In the genomic region with DNA sequence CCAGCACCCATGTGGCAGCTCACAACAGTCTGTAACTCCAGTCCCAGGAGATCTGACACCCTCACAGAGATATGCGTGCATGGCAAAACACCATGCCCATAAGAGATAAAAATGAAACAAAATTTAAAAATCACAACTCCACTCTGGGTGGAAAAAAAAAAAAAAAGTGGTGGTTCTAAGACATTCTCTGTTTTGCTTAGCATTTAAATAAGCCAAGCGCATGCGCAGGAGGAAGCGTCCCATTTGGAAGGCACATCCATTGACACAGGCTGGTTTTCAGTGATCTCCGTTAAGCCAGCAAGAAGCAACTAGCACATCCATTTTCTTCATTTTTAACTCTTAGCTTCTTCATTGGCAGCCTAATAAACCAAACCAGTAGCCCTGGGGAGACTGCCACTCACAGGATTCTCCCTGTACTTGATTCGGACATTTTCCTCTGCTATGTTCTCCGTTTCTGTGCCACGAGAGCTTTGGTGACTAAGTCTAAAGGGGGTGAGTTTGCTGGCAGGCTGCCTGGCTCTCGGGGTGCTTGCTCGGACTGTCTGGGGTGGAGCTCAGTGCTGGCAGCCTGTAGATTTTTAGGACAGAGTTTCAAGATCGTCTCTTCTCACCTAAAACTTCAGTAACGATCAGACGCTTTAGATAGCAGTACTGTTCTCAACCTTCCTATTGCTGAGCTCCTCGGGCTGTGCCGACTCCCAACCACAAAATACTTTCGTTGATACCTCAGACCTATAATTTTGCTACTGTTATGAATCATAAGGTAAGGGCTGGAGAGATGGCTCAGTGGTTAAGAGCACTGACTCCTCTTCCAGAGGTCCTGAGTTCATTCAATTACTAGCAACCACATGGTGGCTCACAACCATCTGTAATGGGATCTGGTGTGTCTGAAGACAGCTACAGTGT, we compare ENCODE assay signal across 17 mouse cellular contexts. TPM values are rescaled to one million over a fixed set of nuclear protein-coding genes. Genes with fewer than 3 reads are reported as not detected.
DNase-seq lines count a peak whose midpoint lies in the region; ATAC-seq and TF ChIP-seq lines count a peak whose summit lies in the region.
"Had no signal": no experiment of that assay in that cellular context is flagged by ENCODE, and none has a peak within 500 bp of the region (broad histone marks: within the 10 kb centered on the region; RNA-seq: fewer than 3 reads in every experiment).

No protein-coding gene starts in this region.

- no peak for TF ChIP-seq POLR2A in lung, adult 2 months (IDR thresholded peaks at IDR 0.05; ENCODE audit: borderline replicate concordance, extremely low read depth, low read depth, low read length)

- H3K9ac ChIP-seq in midbrain, embryonic 15.5 days = no peak overlapping the region
- H3K9ac ChIP-seq in hindbrain, postnatal 0 days (replicated peaks; ENCODE audit: low read length) = no peak overlapping the region
- H3K9ac ChIP-seq: liver, embryonic 15.5 days; neural tube, embryonic 15.5 days; stomach, embryonic 15.5 days had no signal

- no peaks in the 10 kb centered on the region for H3K27me3 ChIP-seq in midbrain, embryonic 15.5 days (replicated peaks)
- H3K27me3 ChIP-seq in hindbrain, postnatal 0 days (ENCODE audit: insufficient read depth, low read length) = no peaks in the 10 kb centered on the region
- H3K27me3 ChIP-seq: liver, embryonic 15.5 days; neural tube, embryonic 15.5 days; stomach, embryonic 15.5 days had no signal

- no peak for TF ChIP-seq CTCF in lung, adult 2 months (IDR thresholded peaks at IDR 0.05; ENCODE audit: insufficient read depth, low read length)
- no peak for TF ChIP-seq CTCF in hindbrain, postnatal 0 days (IDR thresholded peaks at IDR 0.05; ENCODE audit: low read depth)

- H3K4me3 ChIP-seq in lung, adult 2 months (replicated peaks; ENCODE audit: extremely low read depth, low read depth, low read length) = no peak overlapping the region
- H3K4me3 ChIP-seq in midbrain, embryonic 15.5 days = no peak overlapping the region
- no peak overlapping the region for H3K4me3 ChIP-seq in hindbrain, postnatal 0 days (ENCODE audit: low read length)
- H3K4me3 ChIP-seq: liver, embryonic 15.5 days; neural tube, embryonic 15.5 days; stomach, embryonic 15.5 days had no signal

- peaks cover 6% of the 10 kb centered on the region for H3K36me3 ChIP-seq in midbrain, embryonic 15.5 days (replicated peaks)
- H3K36me3 ChIP-seq in hindbrain, postnatal 0 days (ENCODE audit: insufficient read depth, low read length) = peaks cover 4% of the 10 kb centered on the region; the same call in 1 of the 2 replicates

- WGBS in lung, adult 2 months = 66% methylated on average over 16 of the region's 16 CpGs
- 88% methylated on average over 16 of the region's 16 CpGs for WGBS in midbrain, embryonic 15.5 days
- WGBS in hindbrain, postnatal 0 days = 72% methylated on average over 16 of the region's 16 CpGs

- H3K27ac ChIP-seq in midbrain, embryonic 15.5 days = no peak overlapping the region
- no peak overlapping the region for H3K27ac ChIP-seq in hindbrain, postnatal 0 days
- H3K27ac ChIP-seq: liver, embryonic 15.5 days; neural tube, embryonic 15.5 days; stomach, embryonic 15.5 days had no signal

- DNase-seq in cerebellum, adult 8-10 months = peak; percentile 45
- DNase-seq in cerebellum, adult 11 months = no peak
- DNase-seq in lung, postnatal 10 days = peak; percentile 59
- no peak for DNase-seq in lung, adult 2 months
- peak; percentile 76 for DNase-seq in adrenal gland, postnatal 14 days
- peak; percentile 46 for DNase-seq in right cerebral cortex, postnatal 14 days
- DNase-seq in hindbrain, postnatal 0 days (ENCODE audit: low spot score) = no peak
- DNase-seq: B cell, adult 2 months; gastrocnemius, postnatal 14 days; kidney, postnatal 25 days; thymus, postnatal 25 days had no signal

- H3K9me3 ChIP-seq in midbrain, embryonic 15.5 days = no peaks in the 10 kb centered on the region
- no peaks in the 10 kb centered on the region; the same call in 1 of the 2 replicates for H3K9me3 ChIP-seq in hindbrain, postnatal 0 days (ENCODE audit: low read length)
- H3K9me3 ChIP-seq: liver, embryonic 15.5 days; neural tube, embryonic 15.5 days; stomach, embryonic 15.5 days had no signal

- H3K4me1 ChIP-seq in lung, adult 2 months (ENCODE audit: control insufficient read depth, insufficient read depth, low read length) = peaks cover 4% of the 10 kb centered on the region; the same call in 1 of the 2 replicates
- H3K4me1 ChIP-seq in midbrain, embryonic 15.5 days = no peaks in the 10 kb centered on the region; the same call in 1 of the 2 replicates
- no peaks in the 10 kb centered on the region for H3K4me1 ChIP-seq in hindbrain, postnatal 0 days (ENCODE audit: insufficient read depth, low read length)
- H3K4me1 ChIP-seq: liver, embryonic 15.5 days; stomach, embryonic 15.5 days had no signal

- H3K4me2 ChIP-seq in midbrain, embryonic 15.5 days = no peak overlapping the region
- no peak overlapping the region for H3K4me2 ChIP-seq in hindbrain, postnatal 0 days (ENCODE audit: low read depth, low read length)
- H3K4me2 ChIP-seq: liver, embryonic 15.5 days; neural tube, embryonic 15.5 days; stomach, embryonic 15.5 days had no signal

- ATAC-seq in midbrain, embryonic 15.5 days (replicated peaks) = no peak
- no peak for ATAC-seq in hindbrain, postnatal 0 days
- ATAC-seq: hindbrain, embryonic 16.5 days; midbrain, embryonic 16.5 days had no signal

RNA-seq across cellular contexts. Expression of a gene that starts 47.4 kb away (rescaled TPM):
- 7.0 and 10.0 TPM in 2 replicates for polyA plus RNA-seq in lung, adult 2 months (2012; rRNA removed)
- total RNA-seq in adrenal gland, postnatal 14 days (2021) = 15.2 and 17.3 TPM in 2 replicates
- 9.6 and 11.0 TPM in 2 replicates for polyA plus RNA-seq in midbrain, embryonic 15.5 days (2015; fragmentation: Nextera tagmentation; extraction: Ambion mirVana)
- total RNA-seq in hindbrain, postnatal 0 days (2014; rRNA removed) = 20.8 and 22.7 TPM in 2 replicates
- 12.3 and 12.9 TPM in 2 replicates for polyA plus RNA-seq in hindbrain, postnatal 0 days (2015; fragmentation: Nextera tagmentation; extraction: Ambion mirVana)

Comparison
In these comparisons a context has a peak if more than half of its experiments do, and no peak if none do; other contexts are left out.
1. DNase-seq: peak in cerebellum, adult 8-10 months (single experiment), lung, postnatal 10 days (single experiment), adrenal gland, postnatal 14 days (single experiment) and right cerebral cortex, postnatal 14 days (single experiment); none in cerebellum, adult 11 months (single experiment), lung, adult 2 months (single experiment) and hindbrain, postnatal 0 days (single experiment).